Mouse (Mus musculus) kidney, adult 2 months (tissue): ENCODE data around the gene Usp33.

Experiments used
- CTCF ChIP-seq: fragments of 200-500 bp; conservative IDR thresholded peaks from 2 replicates; pipeline ENCODE4 v1.5.1; 2011; ENCODE audit warnings: low read depth, mild to moderate bottlenecking, control low read depth, low read length, moderate library complexity, mixed read lengths; ENCODE audit not compliant: insufficient read depth, insufficient read length
- POLR2A ChIP-seq: fragments of 200-500 bp; IDR thresholded peaks from one replicate; pipeline ENCODE4 v1.6.1; 2011; ENCODE audit warnings: low read depth, low read length, control low read depth

- TF ChIP-seq POLR2A = no peak
- no peak for TF ChIP-seq CTCF
Measured at GRCm38 (mm10) chr3:152432677-152433076, 86.4 kb downstream of the Usp33 start.
